Mouse (Mus musculus) ES-Bruce4 (cell line): ENCODE data around the gene Nrg3. TPM values are rescaled to one million over a fixed set of nuclear protein-coding genes. Genes with fewer than 3 reads are reported as not detected.

Experiments used
- H3K27ac ChIP-seq: 2 replicates; pipeline ENCODE4 v1.5.1; 2012; ENCODE audit warnings: low read length, inconsistent platforms; ENCODE audit not compliant: insufficient read depth
- H3K27me3 ChIP-seq: 2 replicates; pipeline ENCODE4 v1.6.1; 2012; ENCODE audit warnings: mild to moderate bottlenecking, low read length, inconsistent platforms; ENCODE audit not compliant: control insufficient read depth, poor library complexity, insufficient read depth, severe bottlenecking
- H3K36me3 ChIP-seq: 2 replicates; pipeline ENCODE4 v1.6.1; 2012; ENCODE audit warnings: inconsistent platforms, mild to moderate bottlenecking, low read length, moderate library complexity; ENCODE audit not compliant: control insufficient read depth, poor library complexity, insufficient read depth, severe bottlenecking
- H3K4me1 ChIP-seq: one replicate; pipeline ENCODE4 v1.8.1; 2011; ENCODE audit warnings: low read length; ENCODE audit not compliant: control insufficient read depth, insufficient read depth
- H3K4me3 ChIP-seq: 2 replicates; pipeline ENCODE4 v1.5.1; 2011; ENCODE audit warnings: low read depth, mild to moderate bottlenecking, low read length
- H3K9ac ChIP-seq: 2 replicates; pipeline ENCODE4 v1.6.1; 2012; ENCODE audit warnings: low read depth, mild to moderate bottlenecking, inconsistent platforms; ENCODE audit not compliant: poor library complexity, severe bottlenecking
- H3K9me3 ChIP-seq: replicated peaks from 2 replicates; pipeline ENCODE4 v1.6.1; 2012; ENCODE audit warnings: mild to moderate bottlenecking, low read length, inconsistent platforms; ENCODE audit not compliant: control insufficient read depth, poor library complexity, insufficient read depth, severe bottlenecking
- CTCF ChIP-seq: IDR thresholded peaks from one replicate; pipeline ENCODE4 v1.8.1; 2011; ENCODE audit warnings: low read depth, low read length
- EP300 ChIP-seq: IDR thresholded peaks from 2 replicates; pipeline ENCODE4 v1.6.1; 2011; ENCODE audit warnings: low read depth, low read length; ENCODE audit not compliant: insufficient read depth
- POLR2A ChIP-seq: IDR thresholded peaks from one replicate; pipeline ENCODE4 v1.8.1; 2011; ENCODE audit warnings: low read length; ENCODE audit not compliant: insufficient read depth
- polyA plus RNA-seq: library from polyadenylated mRNA; stranded (reverse); fragments of >200 nt; gene quantifications from 2 replicates; pipeline ENCODE4 v1.2.4, GENCODE M21; 2011; ENCODE audit warnings: low read depth; ENCODE audit not compliant: missing spikeins, insufficient read depth, insufficient read length

Gene Nrg3
- polyA plus RNA-seq, 1 experiment = not detected

- no peak for TF ChIP-seq CTCF
- no peak for TF ChIP-seq POLR2A
- TF ChIP-seq EP300 = no peak
- Histone ChIP-seq H3K9ac (no peak overlapping the region), H3K27ac (no peak overlapping the region), H3K36me3 (no peaks in the 10 kb centered on the region), H3K27me3 (no peaks in the 10 kb centered on the region), H3K4me1 (no peaks in the 10 kb centered on the region), H3K4me3 (no peak overlapping the region), H3K9me3 (no peaks in the 10 kb centered on the region)
These were observed 956.7 kb downstream of the Nrg3 start for GRCm38 (mm10) chr14:38516232-38516631.

- Histone ChIP-seq H3K9ac (no peak overlapping the region), H3K4me1 (no peaks in the 10 kb centered on the region), H3K27me3 (no peaks in the 10 kb centered on the region), H3K9me3 (no peaks in the 10 kb centered on the region), H3K4me3 (no peak overlapping the region), H3K36me3 (no peaks in the 10 kb centered on the region), H3K27ac (no peak overlapping the region)
- no peak for TF ChIP-seq POLR2A
- no peak for TF ChIP-seq CTCF
- no peak for TF ChIP-seq EP300
These were observed 963.9 kb downstream of the Nrg3 start for GRCm38 (mm10) chr14:38509016-38509415.

DNA sequence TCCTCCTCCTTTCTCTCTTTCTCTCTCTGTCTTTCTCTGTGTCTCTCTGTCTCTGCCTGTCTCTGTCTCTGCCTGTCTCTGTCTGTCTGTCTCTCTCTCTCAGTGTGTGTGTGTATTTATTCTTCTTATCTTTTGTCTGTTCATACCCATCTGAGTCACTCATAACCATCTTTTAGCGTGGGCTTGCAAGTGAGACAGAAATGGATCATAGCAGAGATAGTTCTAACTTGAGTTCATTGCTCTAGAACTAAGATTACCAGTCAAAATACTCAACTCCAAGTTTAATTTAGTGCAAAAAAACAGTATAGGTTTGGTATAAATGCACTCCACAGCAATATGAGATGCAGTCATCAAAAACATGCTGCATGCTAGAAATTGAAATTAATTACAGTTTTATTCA, 977.9 kb downstream of the Nrg3 start:
- TF ChIP-seq POLR2A (no peak), EP300 (no peak), CTCF (no peak)
- no peak overlapping the region for H3K9ac ChIP-seq

DNA sequence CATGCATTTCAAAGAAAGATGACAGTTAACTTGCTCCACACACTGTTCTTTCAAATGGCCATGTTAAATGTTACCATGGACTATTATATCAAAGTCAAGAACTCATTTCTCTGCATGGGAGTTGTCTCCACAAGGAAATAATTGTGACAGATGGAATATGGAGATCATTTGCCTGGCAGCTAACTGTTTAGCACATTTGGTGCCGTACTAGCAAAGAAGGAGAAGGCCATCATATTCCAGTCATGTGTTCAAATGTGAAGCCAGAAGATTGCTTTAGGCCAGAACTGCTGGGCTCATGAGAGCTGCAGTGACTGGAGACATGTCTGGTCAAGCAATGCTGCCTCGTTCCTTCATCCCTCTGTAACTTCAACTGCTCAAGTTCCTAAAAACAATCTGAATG, 1025.8 kb downstream of the Nrg3 start:
- no peak overlapping the region for H3K4me3 ChIP-seq

More for the DNA sequence above, 977.9 kb downstream of the Nrg3 start:
- Histone ChIP-seq H3K36me3 (no peaks in the 10 kb centered on the region), H3K4me3 (no peak overlapping the region), H3K4me1 (no peaks in the 10 kb centered on the region), H3K27ac (no peak overlapping the region), H3K9me3 (no peaks in the 10 kb centered on the region), H3K27me3 (no peaks in the 10 kb centered on the region)

DNA sequence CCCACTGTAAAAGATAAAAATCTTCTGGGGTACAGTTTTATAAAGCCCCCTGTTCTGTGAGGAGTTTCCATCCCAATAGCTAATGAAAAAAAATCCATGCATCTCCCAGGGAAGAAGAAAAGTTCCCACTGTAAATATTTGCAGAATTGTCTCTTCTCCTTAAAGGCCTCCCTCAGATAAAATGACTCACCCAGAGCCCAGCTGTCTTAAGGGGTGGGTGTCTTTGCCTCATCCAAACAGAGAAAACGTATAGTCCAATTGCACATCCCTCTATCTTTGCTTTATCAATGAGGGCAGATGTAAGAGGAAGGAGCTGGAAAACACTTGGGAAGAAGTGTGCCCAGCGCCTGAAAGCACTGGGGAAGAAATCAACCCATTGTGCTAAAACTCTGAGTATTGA, 1028.1 kb downstream of the Nrg3 start:
- Histone ChIP-seq H3K4me1 (no peaks in the 10 kb centered on the region), H3K27ac (no peak overlapping the region), H3K9me3 (no peaks in the 10 kb centered on the region), H3K4me3 (no peak overlapping the region), H3K9ac (no peak overlapping the region), H3K36me3 (no peaks in the 10 kb centered on the region), H3K27me3 (no peaks in the 10 kb centered on the region)
- TF ChIP-seq CTCF (no peak), EP300 (no peak), POLR2A (no peak)

More for the DNA sequence above, 1025.8 kb downstream of the Nrg3 start:
- TF ChIP-seq CTCF (no peak), POLR2A (no peak), EP300 (no peak)
- no peak overlapping the region for H3K9ac ChIP-seq
- no peaks in the 10 kb centered on the region for H3K36me3 ChIP-seq
- no peaks in the 10 kb centered on the region for H3K9me3 ChIP-seq
- no peak overlapping the region for H3K27ac ChIP-seq
- no peaks in the 10 kb centered on the region for H3K4me1 ChIP-seq
- H3K27me3 ChIP-seq = no peaks in the 10 kb centered on the region

GRCm38 (mm10) chr14:38433793-38434589, 1038.9 kb downstream of the Nrg3 start:
- Histone ChIP-seq H3K4me3 (no peak overlapping the region), H3K9ac (no peak overlapping the region), H3K27ac (no peak overlapping the region), H3K36me3 (no peaks in the 10 kb centered on the region), H3K9me3 (no peaks in the 10 kb centered on the region), H3K4me1 (no peaks in the 10 kb centered on the region), H3K27me3 (no peaks in the 10 kb centered on the region)
- TF ChIP-seq EP300 (no peak), POLR2A (no peak), CTCF (no peak)
